Mouse (Mus musculus) testis, postnatal 10 days (tissue): ENCODE measurements at regions not wholly inside any gene's neighbourhood (a gene's known extent, or its start where the extent isn't known, plus 50 kb on each side); places are given as distances from the start of the nearest gene placed in this dataset.

ENCODE experiments used
- DNase-seq: peaks from one replicate; pipeline ENCODE4 v3.0.0; 2021; ENCODE audit warnings: low spot score

- no peak for DNase-seq
These were observed 115.7 kb upstream of the Slc24a5 start for GRCm38 (mm10) chr2:124952212-124952611.

GRCm38 (mm10) chr2:124953015-124953414, 114.9 kb upstream of the Slc24a5 start:
- no peak for DNase-seq

GRCm38 (mm10) chr2:124955843-124956242, 112.1 kb upstream of the Slc24a5 start:
- DNase-seq, result no peak

- DNase-seq, result no peak
These were observed 108.5 kb upstream of the Slc24a5 start for GRCm38 (mm10) chr2:124959431-124959830.

- no peak for DNase-seq
These were observed 95.8 kb upstream of the Slc24a5 start for GRCm38 (mm10) chr2:124971826-124972749.

- DNase-seq, result no peak
These were observed 92.8 kb upstream of the Slc24a5 start for GRCm38 (mm10) chr2:124975106-124975505.

- DNase-seq, result no peak
These were observed 76.9 kb upstream of the Slc24a5 start for GRCm38 (mm10) chr2:124990976-124991375.

- no peak for DNase-seq
These were observed 52.9 kb upstream of the Slc24a5 start for GRCm38 (mm10) chr2:125015007-125015406.

GRCm38 (mm10) chr2:125016946-125017345, 51.0 kb upstream of the Slc24a5 start:
- DNase-seq, result no peak
